Mouse (Mus musculus) layer of hippocampus, adult 8-10 months (tissue): ENCODE measurements at regions not wholly inside any gene's neighbourhood (a gene's known extent, or its start where the extent isn't known, plus 50 kb on each side); places are given as distances from the start of the nearest gene placed in this dataset.

Experiments
- DNase-seq, 2 experiments: peaks; one replicate each; pipeline ENCODE4 v3.0.0; 2022; ENCODE audit warnings: low spot score in 2 of 2

GRCm38 (mm10) chr15:61599734-61600133 lies 676.9 kb upstream of the A1bg start:
- peak; percentile 4 to 6 for DNase-seq

- no peak for DNase-seq
Measured at GRCm38 (mm10) chr15:61596318-61596717, 673.5 kb upstream of the A1bg start.

GRCm38 (mm10) chr15:61588956-61589355 lies 666.1 kb upstream of the A1bg start:
- no peak for DNase-seq

GRCm38 (mm10) chr15:61582335-61582734 lies 659.5 kb upstream of the A1bg start:
- DNase-seq, result no peak

GRCm38 (mm10) chr15:61563347-61563746 lies 640.5 kb upstream of the A1bg start:
- no peak for DNase-seq

GRCm38 (mm10) chr15:61562252-61562651 lies 639.4 kb upstream of the A1bg start:
- DNase-seq, result no peak

DNA sequence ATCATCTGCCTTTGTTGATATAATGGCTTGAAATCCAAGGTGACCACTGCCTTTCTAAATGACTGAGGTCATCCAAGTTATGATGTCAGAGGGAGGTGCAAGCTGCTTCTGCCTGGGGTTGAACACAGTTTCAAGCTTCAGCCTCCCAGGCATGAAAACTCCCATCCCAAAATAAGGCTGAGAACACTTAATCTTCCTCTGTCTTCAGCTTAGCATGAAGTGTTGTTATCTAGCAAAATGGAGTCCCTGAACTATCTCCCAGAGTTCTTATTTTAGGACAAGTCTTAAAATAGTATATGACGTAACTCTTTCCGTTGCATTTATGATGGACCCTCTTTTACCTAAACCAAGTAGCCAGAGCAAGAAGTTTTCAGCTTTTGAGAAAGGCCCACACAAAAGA lies 631.1 kb upstream of the A1bg start:
- no peak for DNase-seq

DNA sequence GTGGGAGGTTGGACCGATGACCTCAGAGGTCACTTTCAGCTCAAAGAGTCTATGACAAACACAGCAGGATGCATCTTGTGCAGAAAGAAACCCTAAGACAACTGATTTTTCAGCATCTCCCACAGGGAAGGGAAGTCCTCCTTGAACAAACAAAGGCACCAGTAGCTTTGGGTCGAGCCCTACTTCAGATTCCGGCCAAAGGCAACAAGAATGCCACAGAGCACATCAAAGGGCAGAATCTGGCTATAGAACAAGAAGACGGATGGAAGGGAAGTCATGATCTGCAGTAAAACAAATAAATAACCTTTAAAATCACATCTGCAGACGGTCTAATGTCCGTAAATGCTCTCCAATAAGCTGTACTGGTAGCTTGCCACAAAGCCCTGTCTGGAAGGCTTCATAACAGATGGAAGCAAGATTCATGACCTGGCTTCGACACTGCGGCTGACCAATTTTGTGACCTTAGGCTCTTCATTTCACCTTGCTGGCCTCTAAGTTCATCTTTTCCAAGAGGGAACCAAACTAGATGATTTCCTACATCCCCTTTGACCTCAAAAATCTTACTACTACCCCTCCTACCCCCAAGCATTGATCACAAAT lies 630.4 kb upstream of the A1bg start:
- DNase-seq, result no peak

DNA sequence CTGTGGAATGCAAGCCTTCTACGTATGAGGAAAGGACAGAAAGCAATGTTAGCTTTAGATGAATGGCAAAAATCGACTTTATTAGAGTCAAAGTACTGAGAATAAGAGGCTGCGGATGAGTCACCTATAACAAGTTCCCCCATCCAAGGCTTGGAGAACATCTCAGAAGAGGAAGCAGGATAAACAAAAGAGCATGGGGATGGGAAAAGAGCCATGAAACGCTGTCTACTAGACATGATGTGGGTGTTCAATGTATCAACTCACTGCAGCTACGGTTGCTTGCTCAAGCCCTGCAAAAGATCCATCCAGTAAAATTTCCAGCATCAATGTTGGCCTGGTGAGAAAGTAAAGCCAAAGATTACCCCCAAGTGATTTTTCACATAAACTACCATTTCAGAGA lies 628.4 kb upstream of the A1bg start:
- no peak for DNase-seq

- no peak for DNase-seq
Measured at GRCm38 (mm10) chr15:61548400-61548799, 625.6 kb upstream of the A1bg start.

DNA sequence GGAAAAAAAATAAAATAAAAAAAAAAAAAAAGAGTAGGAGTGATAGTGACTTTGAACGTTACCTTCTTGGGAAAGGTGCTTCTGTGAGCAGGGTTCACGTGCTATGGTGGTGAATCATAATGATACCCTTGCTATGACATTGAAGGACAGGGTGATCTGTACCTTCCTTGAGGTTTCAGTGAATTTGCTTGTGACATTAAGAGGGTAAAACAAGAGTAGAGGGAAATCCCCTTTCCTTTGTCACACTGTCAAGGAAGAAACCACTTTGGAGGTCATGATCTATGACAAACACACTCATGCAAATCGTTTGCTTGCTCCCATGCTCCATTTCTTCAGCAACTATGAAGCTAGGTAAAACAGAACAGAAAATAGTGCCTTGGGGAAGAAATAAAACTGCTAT lies 623.8 kb upstream of the A1bg start:
- DNase-seq, result no peak

GRCm38 (mm10) chr15:61544074-61544473 lies 621.3 kb upstream of the A1bg start:
- no peak for DNase-seq

- no peak for DNase-seq
Measured at GRCm38 (mm10) chr15:61541643-61542042, 618.8 kb upstream of the A1bg start.

GRCm38 (mm10) chr15:61540753-61541421 lies 618.1 kb upstream of the A1bg start:
- DNase-seq, result no peak

- no peak for DNase-seq
Measured at GRCm38 (mm10) chr15:61538930-61539329, 616.1 kb upstream of the A1bg start.

- no peak for DNase-seq
Measured at GRCm38 (mm10) chr15:61538169-61538755, 615.5 kb upstream of the A1bg start.

GRCm38 (mm10) chr15:61536332-61536716 lies 613.5 kb upstream of the A1bg start:
- no peak for DNase-seq

- DNase-seq, result no peak
Measured at GRCm38 (mm10) chr15:61535644-61536331, 613.0 kb upstream of the A1bg start.

GRCm38 (mm10) chr15:61535180-61535579 lies 612.4 kb upstream of the A1bg start:
- DNase-seq, result no peak

DNA sequence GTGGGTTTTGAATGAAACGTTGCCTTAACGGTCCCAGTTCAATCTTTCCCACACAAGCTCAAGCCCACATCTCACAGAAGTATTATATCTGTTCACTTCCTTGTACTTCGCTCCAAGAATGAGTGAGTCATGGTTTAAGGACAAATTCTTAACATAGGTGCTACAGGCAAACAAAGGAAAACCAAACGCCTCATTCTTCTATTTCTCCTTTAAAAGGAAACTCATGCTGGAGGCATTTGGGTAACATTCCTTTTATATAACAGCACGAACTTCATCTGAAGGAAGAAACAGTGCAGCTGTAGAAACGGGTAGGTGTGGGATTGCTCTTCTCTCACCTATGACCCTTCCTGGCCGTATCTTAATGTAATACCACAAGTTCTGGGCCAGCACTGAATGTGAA lies 610.0 kb upstream of the A1bg start:
- DNase-seq, result no peak

DNA sequence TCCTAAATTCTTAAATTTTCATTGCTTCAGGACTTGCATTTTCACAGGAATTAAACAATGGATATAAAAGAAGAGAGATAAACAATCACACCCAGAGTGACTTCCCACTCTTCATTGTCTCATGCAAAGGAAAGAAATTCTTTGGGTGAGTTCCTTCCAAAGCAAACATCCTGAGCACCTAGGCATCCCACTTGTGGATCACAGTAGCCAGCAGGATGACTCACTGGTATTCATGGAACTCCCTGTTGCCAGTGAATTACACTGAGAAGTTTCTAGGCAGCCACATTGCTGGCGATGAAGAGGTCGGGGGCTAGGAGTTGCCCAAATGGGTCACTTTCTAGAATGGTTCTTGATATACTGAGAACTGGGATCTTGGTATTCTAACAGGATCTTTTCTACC lies 609.2 kb upstream of the A1bg start:
- DNase-seq, result no peak

DNA sequence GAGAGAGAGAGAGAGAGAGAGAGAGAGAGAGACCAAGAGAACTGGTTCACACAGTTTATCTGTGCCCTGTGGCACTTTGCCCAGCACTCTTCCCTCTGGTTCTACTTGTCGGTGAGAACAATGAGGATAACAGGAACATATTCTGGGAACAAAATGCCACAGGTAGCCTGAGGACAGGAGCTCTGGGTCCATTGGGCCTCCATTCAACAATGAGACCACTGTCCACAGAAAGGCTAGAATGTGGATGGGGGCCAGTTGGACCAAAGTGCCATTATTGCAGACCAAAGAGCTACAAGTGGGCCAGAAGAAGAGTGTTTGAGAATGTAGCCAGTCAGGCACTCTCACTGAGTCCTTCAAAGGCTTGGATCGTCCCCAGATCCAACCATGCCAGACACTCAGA lies 600.2 kb upstream of the A1bg start:
- DNase-seq, result peak in 1 of 2 experiments; percentile 9

DNA sequence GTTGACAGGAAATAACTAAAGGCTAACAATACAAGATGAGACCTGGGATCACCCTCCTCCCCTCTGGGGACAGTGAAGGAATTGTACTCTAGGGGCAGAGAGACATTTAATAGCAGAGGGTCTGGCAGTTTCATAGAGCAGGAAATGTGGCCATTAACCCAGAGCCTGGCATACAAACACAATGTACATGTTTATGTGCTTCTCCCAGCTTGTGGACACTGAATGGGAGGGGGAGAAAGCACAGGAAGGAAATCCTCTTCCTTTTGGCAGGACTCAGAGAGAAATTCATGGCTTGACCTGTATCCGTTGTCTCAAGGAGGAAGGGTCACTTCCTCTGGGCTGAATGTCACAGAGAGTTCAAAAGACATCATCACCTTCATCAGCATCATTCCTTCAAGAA lies 594.5 kb upstream of the A1bg start:
- DNase-seq, result no peak
